Mouse (Mus musculus) brain, adult 2 months (tissue): ENCODE measurements at regions not wholly inside any gene's neighbourhood (a gene's known extent, or its start where the extent isn't known, plus 50 kb on each side); places are given as distances from the start of the nearest gene placed in this dataset.
"Not testable (repeated sequence)": the region's sequence is repeated elsewhere in the genome, so short reads cannot be mapped to it uniquely, and the experiment has no call there.

Experiments used
- DNase-seq: peaks from one replicate; pipeline ENCODE4 v3.0.0; 2011; ENCODE audit warnings: low read depth, low spot score

- no peak for DNase-seq
These were observed 57.9 kb downstream of the Llph start for GRCm38 (mm10) chr10:120284785-120285184.

GRCm38 (mm10) chr10:120291912-120292311 is 65.0 kb downstream of the Llph start:
- no peak for DNase-seq

DNA sequence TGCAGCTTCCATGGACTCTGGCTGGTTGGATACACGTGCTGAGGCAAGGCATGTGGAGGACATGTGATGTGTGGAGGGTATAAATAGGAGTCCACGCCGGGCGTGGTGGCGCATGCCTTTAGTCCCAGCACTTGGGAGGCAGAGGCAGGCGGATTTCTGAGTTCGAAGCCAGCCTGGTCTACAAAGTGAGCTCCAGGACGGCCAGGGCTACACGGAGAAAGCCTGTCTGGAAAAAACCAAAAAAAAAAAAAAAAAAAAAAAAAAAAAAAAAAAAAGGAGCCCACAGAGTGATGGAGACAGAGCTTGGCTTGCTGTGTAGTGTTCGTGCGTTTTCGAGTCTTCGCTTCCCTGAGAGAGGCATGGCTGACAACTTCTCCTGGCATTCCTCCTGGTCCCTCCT is 66.5 kb downstream of the Llph start:
- DNase-seq: not testable (repeated sequence)

GRCm38 (mm10) chr10:120294487-120294886 is 67.6 kb downstream of the Llph start:
- no peak for DNase-seq

DNA sequence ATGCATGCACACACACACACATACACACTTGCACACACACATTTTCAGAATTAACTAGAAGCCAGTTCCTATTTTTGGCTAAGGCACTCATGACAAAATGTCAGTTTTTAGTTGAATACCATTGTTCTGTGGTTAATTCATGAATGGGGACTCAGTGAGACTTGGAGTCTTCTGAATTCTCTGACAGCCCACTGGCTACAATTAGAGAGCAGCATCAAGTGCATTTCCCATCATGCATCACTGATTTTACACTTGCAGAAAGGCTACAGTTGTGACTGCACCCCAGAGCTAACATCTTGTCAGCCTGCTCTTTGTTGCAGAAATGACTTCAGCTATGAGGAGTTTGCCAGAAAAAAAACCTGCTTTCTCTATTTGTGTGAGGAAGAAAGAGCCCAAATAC is 70.4 kb downstream of the Llph start:
- DNase-seq: no peak

DNA sequence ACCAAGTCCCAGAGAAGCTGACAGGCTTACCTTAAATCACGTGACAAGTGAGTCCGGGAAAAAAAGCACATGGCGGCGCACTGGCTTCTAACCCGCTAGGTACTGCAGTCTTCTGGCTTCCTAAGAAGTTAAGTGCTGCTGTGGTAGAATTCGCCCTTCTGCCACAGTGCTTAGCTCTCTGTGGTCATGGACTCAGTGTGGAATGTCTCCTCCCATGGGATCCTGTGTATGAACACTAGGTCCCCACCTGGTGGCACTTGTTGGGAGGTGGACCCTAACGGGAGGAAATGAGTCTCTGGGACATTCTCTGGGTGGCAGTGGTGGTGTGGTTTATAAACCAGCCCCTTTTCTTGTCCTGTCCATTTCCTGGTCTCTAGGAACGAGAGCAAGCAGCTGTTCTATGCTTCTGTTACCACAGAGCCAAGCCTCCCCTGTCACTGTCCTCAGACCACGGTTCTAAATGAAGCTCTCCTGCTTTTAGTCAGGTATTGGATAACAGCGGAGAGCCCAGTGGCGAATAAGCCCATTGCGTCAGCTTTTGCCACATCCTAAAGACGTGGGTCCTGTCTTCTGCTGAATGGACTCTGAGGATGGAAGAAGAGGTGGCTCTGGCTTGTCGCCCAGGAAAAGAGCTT is 71.5 kb downstream of the Llph start:
- DNase-seq: no peak

DNA sequence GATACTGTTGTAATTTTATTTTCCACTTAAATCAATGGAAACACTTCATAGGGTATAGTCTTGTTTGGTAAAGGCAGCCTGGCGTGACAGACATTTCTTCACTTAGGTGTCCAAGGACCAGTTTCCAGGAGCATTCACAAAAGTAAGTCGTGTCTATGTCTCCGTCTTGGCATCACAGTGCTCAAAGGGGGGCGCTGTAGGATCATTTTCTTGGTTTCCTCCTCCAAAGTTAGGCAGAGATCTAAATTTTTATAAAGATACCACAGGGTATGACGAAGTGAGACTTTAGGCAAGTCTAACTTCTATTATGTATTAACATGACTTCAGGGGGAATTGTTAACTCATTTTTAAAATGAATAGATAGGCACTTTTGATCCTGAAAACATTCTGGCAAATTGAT is 79.1 kb downstream of the Llph start:
- peak; percentile 29 for DNase-seq

- DNase-seq: peak; percentile 80
These were observed 81.8 kb downstream of the Llph start for GRCm38 (mm10) chr10:120308681-120309080.
